Mouse (Mus musculus): Measurements from ENCODE around the gene Wdr46.

DNA sequence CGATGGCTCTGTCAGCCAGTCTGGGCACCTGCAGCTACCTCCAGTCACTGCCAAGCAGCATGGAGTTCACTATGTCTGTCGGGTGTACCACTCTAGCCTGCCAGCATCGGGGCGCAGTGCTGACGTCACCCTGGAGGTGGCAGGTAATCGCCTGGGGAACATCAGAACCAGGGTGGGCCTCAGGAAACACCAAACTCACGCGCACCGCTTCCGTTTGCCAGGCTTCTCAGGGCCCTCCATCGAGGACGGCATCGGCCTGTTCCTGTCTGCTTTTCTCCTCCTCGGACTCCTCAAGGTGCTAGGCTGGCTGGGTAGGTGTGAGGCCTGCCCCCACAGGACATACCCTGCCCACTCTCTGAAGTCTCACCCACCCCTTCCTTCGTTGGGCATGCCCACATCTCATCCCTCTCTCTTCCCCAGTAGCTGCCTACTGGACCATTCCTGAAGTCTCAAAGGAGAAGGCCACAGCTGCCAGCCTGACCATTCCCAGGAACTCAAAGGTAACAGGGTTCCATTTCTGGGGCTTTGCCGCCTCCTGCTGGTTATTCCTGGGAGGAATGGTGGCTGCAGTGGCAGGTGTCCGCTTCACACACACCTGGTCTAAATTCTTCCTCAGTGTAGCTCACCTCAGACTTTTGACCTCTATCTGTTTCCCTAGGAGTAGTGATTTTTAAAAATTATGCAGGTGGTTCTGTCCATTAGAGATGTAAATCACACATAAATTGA, 14.1 kb upstream of the Wdr46 start:
- TF ChIP-seq EP300 (IDR thresholded peaks at IDR 0.05) = no peak
- peak; percentile 60 for TF ChIP-seq CTCF (IDR thresholded peaks at IDR 0.05)

Data from lung, postnatal 0 days (tissue).